Comparison of ENCODE assay signal across 8 mouse cellular contexts in the genomic region with DNA sequence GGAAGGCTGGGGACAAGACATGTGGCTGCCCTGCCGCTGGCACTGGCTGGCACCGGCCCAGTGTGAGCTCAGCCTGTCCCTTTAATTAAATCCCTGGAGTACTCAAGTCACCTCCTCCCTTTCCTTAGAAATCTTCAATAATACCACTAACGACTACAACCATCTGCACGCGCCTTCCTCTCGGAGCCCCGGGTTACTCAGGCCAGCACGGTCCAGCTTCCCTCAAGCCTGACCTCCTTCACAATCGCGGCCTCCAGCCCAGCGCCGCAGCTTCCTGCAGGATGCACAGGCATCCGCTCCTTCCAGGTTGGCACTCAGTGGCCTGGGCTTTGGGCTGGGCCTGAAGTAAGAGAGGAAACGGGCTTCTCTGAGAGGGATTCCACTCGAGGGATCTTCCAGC. TPM values are rescaled to one million over a fixed set of nuclear protein-coding genes. Genes with fewer than 3 reads are reported as not detected.
DNase-seq lines count a peak whose midpoint lies in the region; ATAC-seq lines count a peak whose summit lies in the region.

No protein-coding gene starts in this region.

- no peak for ATAC-seq in erythroblast, adult 5-6 weeks (replicated peaks; ENCODE audit: low FRiP score, poor library complexity, severe bottlenecking)

- peak; percentile 70 to 79 for DNase-seq in adrenal gland, adult (ENCODE audit: inconsistent age in 2 of 2, low spot score in 1 of 2)
- no peak for DNase-seq in adrenal gland, postnatal 4 days (ENCODE audit: low spot score in 2 of 2)
- DNase-seq in forelimb bud, embryonic 11.5 days (ENCODE audit: low read depth, low spot score): peak; percentile 18
- peak; percentile 80 for DNase-seq in kidney, adult 11 months
- DNase-seq in lung, adult 18-20 months: peak; percentile 66 to 67
- no peak for DNase-seq in testis, postnatal 14 days (ENCODE audit: low spot score)
- DNase-seq in right cerebral cortex, postnatal 36 days (ENCODE audit: low spot score in 2 of 2): no peak

RNA-seq across cellular contexts. Expression of a gene that starts 22.3 kb away (rescaled TPM):
- total RNA-seq in adrenal gland, postnatal 4 days (2021): 100 to 1,000 TPM; 463 to 511 TPM
- 49.2 and 51.4 TPM in 2 replicates for total RNA-seq in erythroblast, adult 5-6 weeks (2015; ENCODE audit: low replicate concordance)
- 22.7 and 30.4 TPM in 2 replicates for total RNA-seq in erythroblast, adult 5-6 weeks (2017; ENCODE audit: low replicate concordance)

Comparison
In these comparisons a context has a peak if more than half of its experiments do, and no peak if none do; other contexts are left out.
1. DNase-seq: peak in adrenal gland, adult (2 of 2), forelimb bud, embryonic 11.5 days (single experiment), kidney, adult 11 months (single experiment) and lung, adult 18-20 months (2 of 2); none in adrenal gland, postnatal 4 days (0 of 2), testis, postnatal 14 days (single experiment) and right cerebral cortex, postnatal 36 days (0 of 2).
2. RNA of a gene that starts 22.3 kb away (total RNA-seq): 463 to 511 TPM in adrenal gland, postnatal 4 days; 22.7 to 51.4 TPM in erythroblast, adult 5-6 weeks; every median in the first group is over 4 times any median in the second.